Mouse (Mus musculus): ENCODE results near the gene Hoxd4. TPM values are rescaled to one million over a fixed set of nuclear protein-coding genes. Genes with fewer than 3 reads are reported as not detected.

Hoxd4 gene
- polyA plus RNA-seq, 1 experiment from 2014 or later = 2.3 TPM

- ATAC-seq = peak; percentile 44; the same call in 1 of the 2 replicates
- H3K4me2 ChIP-seq (ENCODE audit: low read length) = peak overlapping the region; percentile 50
- under 1% methylated on average over 6 of the region's 6 CpGs for WGBS
- H3K9me3 ChIP-seq (ENCODE audit: control insufficient read depth, low read length) = no peaks in the 10 kb centered on the region
- peaks cover 43% of the 10 kb centered on the region for H3K27me3 ChIP-seq (replicated peaks; ENCODE audit: control insufficient read depth, insufficient read depth, low read length)
- H3K4me3 ChIP-seq (ENCODE audit: low read length) = peak overlapping the region; percentile 29
- peaks cover 2% of the 10 kb centered on the region; the same call in 1 of the 2 replicates for H3K4me1 ChIP-seq (ENCODE audit: control insufficient read depth, insufficient read depth, low read depth, low read length)
- no peaks in the 10 kb centered on the region for H3K36me3 ChIP-seq (ENCODE audit: control insufficient read depth, insufficient read depth, low read length)
- peak overlapping the region; percentile 45 for H3K9ac ChIP-seq (ENCODE audit: low read depth, low read length)
- peak overlapping the region; percentile 79 for H3K27ac ChIP-seq (ENCODE audit: low read depth, low read length)
Observed at GRCm38 (mm10) chr2:74745540-74746297, 34.0 kb downstream of the Hoxd4 start.

GRCm38 (mm10) chr2:74746298-74746921 lies 34.7 kb downstream of the Hoxd4 start:
- peaks cover 44% of the 10 kb centered on the region for H3K27me3 ChIP-seq (replicated peaks; ENCODE audit: control insufficient read depth, insufficient read depth, low read length)
- 1% methylated on average over 55 of the region's 58 CpGs for WGBS
- H3K9ac ChIP-seq (ENCODE audit: low read depth, low read length) = peak overlapping the region; percentile 45
- peaks cover 2% of the 10 kb centered on the region; the same call in 1 of the 2 replicates for H3K4me1 ChIP-seq (ENCODE audit: control insufficient read depth, insufficient read depth, low read depth, low read length)
- H3K4me2 ChIP-seq (ENCODE audit: low read length) = peak overlapping the region; percentile 50
- H3K4me3 ChIP-seq (ENCODE audit: low read length) = peak overlapping the region; percentile 29
- no peaks in the 10 kb centered on the region for H3K36me3 ChIP-seq (ENCODE audit: control insufficient read depth, insufficient read depth, low read length)
- peak overlapping the region; percentile 79 for H3K27ac ChIP-seq (ENCODE audit: low read depth, low read length)
- H3K9me3 ChIP-seq (ENCODE audit: control insufficient read depth, low read length) = no peaks in the 10 kb centered on the region
- ATAC-seq = no peak

GRCm38 (mm10) chr2:74747006-74747405 lies 35.3 kb downstream of the Hoxd4 start:
- H3K9me3 ChIP-seq (ENCODE audit: control insufficient read depth, low read length) = no peaks in the 10 kb centered on the region
- peak overlapping the region; percentile 45 for H3K9ac ChIP-seq (ENCODE audit: low read depth, low read length)
- peaks cover 2% of the 10 kb centered on the region; the same call in 1 of the 2 replicates for H3K4me1 ChIP-seq (ENCODE audit: control insufficient read depth, insufficient read depth, low read depth, low read length)
- ATAC-seq = no peak
- H3K4me3 ChIP-seq (ENCODE audit: low read length) = peak overlapping the region; percentile 29
- peak overlapping the region; percentile 50 for H3K4me2 ChIP-seq (ENCODE audit: low read length)
- 6% methylated on average over 24 of the region's 24 CpGs for whole genome bisulfite sequencing
- H3K36me3 ChIP-seq (ENCODE audit: control insufficient read depth, insufficient read depth, low read length) = no peaks in the 10 kb centered on the region
- peaks cover 40% of the 10 kb centered on the region for H3K27me3 ChIP-seq (replicated peaks; ENCODE audit: control insufficient read depth, insufficient read depth, low read length)
- peak overlapping the region; percentile 79 for H3K27ac ChIP-seq (ENCODE audit: low read depth, low read length)

GRCm38 (mm10) chr2:74747661-74748141 lies 36.0 kb downstream of the Hoxd4 start:
- Histone ChIP-seq H3K9ac (ENCODE audit: low read depth, low read length) (peak overlapping the region; percentile 45), H3K4me2 (ENCODE audit: low read length) (peak overlapping the region; percentile 50), H3K4me1 (ENCODE audit: control insufficient read depth, insufficient read depth, low read depth, low read length) (peaks cover 5% of the 10 kb centered on the region; the same call in 1 of the 2 replicates), H3K27ac (ENCODE audit: low read depth, low read length) (peak overlapping the region; percentile 79), H3K4me3 (ENCODE audit: low read length) (peak overlapping the region; percentile 29), H3K36me3 (ENCODE audit: control insufficient read depth, insufficient read depth, low read length) (no peaks in the 10 kb centered on the region), H3K27me3 (replicated peaks; ENCODE audit: control insufficient read depth, insufficient read depth, low read length) (peaks cover 40% of the 10 kb centered on the region), H3K9me3 (ENCODE audit: control insufficient read depth, low read length) (no peaks in the 10 kb centered on the region)
- ATAC-seq = no peak
- 6% methylated on average over 11 of the region's 11 CpGs for WGBS

- 9% methylated on average over 9 of the region's 9 CpGs for WGBS
- H3K9ac ChIP-seq (ENCODE audit: low read depth, low read length) = no peak overlapping the region; the same call in 1 of the 2 replicates
- peak overlapping the region; percentile 79 for H3K27ac ChIP-seq (ENCODE audit: low read depth, low read length)
- H3K4me3 ChIP-seq (ENCODE audit: low read length) = peak overlapping the region; percentile 29
- peaks cover 9% of the 10 kb centered on the region; the same call in 1 of the 2 replicates for H3K4me1 ChIP-seq (ENCODE audit: control insufficient read depth, insufficient read depth, low read depth, low read length)
- peak overlapping the region; percentile 50 for H3K4me2 ChIP-seq (ENCODE audit: low read length)
- H3K27me3 ChIP-seq (replicated peaks; ENCODE audit: control insufficient read depth, insufficient read depth, low read length) = peaks cover 35% of the 10 kb centered on the region
- H3K9me3 ChIP-seq (ENCODE audit: control insufficient read depth, low read length) = no peaks in the 10 kb centered on the region
- no peaks in the 10 kb centered on the region for H3K36me3 ChIP-seq (ENCODE audit: control insufficient read depth, insufficient read depth, low read length)
- no peak for ATAC-seq
Observed at GRCm38 (mm10) chr2:74748436-74748995, 36.8 kb downstream of the Hoxd4 start.

GRCm38 (mm10) chr2:74749337-74750121 lies 37.8 kb downstream of the Hoxd4 start:
- peak overlapping the region; percentile 50 for H3K4me2 ChIP-seq (ENCODE audit: low read length)
- peak overlapping the region; percentile 76 for H3K27ac ChIP-seq (ENCODE audit: low read depth, low read length)
- H3K9ac ChIP-seq (ENCODE audit: low read depth, low read length) = peak overlapping the region; percentile 51
- under 1% methylated on average over 47 of the region's 47 CpGs for WGBS
- no peaks in the 10 kb centered on the region for H3K9me3 ChIP-seq (ENCODE audit: control insufficient read depth, low read length)
- ATAC-seq = peak; percentile 85
- peaks cover 9% of the 10 kb centered on the region; the same call in 1 of the 2 replicates for H3K4me1 ChIP-seq (ENCODE audit: control insufficient read depth, insufficient read depth, low read depth, low read length)
- H3K36me3 ChIP-seq (ENCODE audit: control insufficient read depth, insufficient read depth, low read length) = no peaks in the 10 kb centered on the region
- H3K27me3 ChIP-seq (replicated peaks; ENCODE audit: control insufficient read depth, insufficient read depth, low read length) = peaks cover 29% of the 10 kb centered on the region
- peak overlapping the region; percentile 32 for H3K4me3 ChIP-seq (ENCODE audit: low read length)

- H3K27ac ChIP-seq (ENCODE audit: low read depth, low read length) = peak overlapping the region; percentile 76
- WGBS = 24% methylated on average over 5 of the region's 5 CpGs
- H3K4me2 ChIP-seq (ENCODE audit: low read length) = peak overlapping the region; percentile 50
- no peak for ATAC-seq
- no peak overlapping the region for H3K4me3 ChIP-seq (ENCODE audit: low read length)
- H3K9me3 ChIP-seq (ENCODE audit: control insufficient read depth, low read length) = no peaks in the 10 kb centered on the region
- no peaks in the 10 kb centered on the region for H3K36me3 ChIP-seq (ENCODE audit: control insufficient read depth, insufficient read depth, low read length)
- H3K27me3 ChIP-seq (replicated peaks; ENCODE audit: control insufficient read depth, insufficient read depth, low read length) = peaks cover 21% of the 10 kb centered on the region
- 0 out of 2 replicates have a peak overlapping the region, but pooled peaks have one; percentile 11 for H3K9ac ChIP-seq (ENCODE audit: low read depth, low read length)
- H3K4me1 ChIP-seq (ENCODE audit: control insufficient read depth, insufficient read depth, low read depth, low read length) = peaks cover 9% of the 10 kb centered on the region; the same call in 1 of the 2 replicates
Observed at GRCm38 (mm10) chr2:74750731-74751250, 39.1 kb downstream of the Hoxd4 start.

GRCm38 (mm10) chr2:74751861-74752260 lies 40.1 kb downstream of the Hoxd4 start:
- H3K27me3 ChIP-seq (replicated peaks; ENCODE audit: control insufficient read depth, insufficient read depth, low read length) = peaks cover 20% of the 10 kb centered on the region
- no peak overlapping the region for H3K27ac ChIP-seq (ENCODE audit: low read depth, low read length)
- ATAC-seq = no peak
- H3K36me3 ChIP-seq (ENCODE audit: control insufficient read depth, insufficient read depth, low read length) = no peaks in the 10 kb centered on the region
- 75% methylated on average over 1 of the region's 1 CpGs for WGBS
- H3K4me2 ChIP-seq (ENCODE audit: low read length) = no peak overlapping the region
- no peak overlapping the region for H3K9ac ChIP-seq (ENCODE audit: low read depth, low read length)
- no peaks in the 10 kb centered on the region for H3K9me3 ChIP-seq (ENCODE audit: control insufficient read depth, low read length)
- H3K4me1 ChIP-seq (ENCODE audit: control insufficient read depth, insufficient read depth, low read depth, low read length) = peaks cover 7% of the 10 kb centered on the region; the same call in 1 of the 2 replicates
- no peak overlapping the region for H3K4me3 ChIP-seq (ENCODE audit: low read length)
